Mouse (Mus musculus) urinary bladder, postnatal 14 days (tissue): ENCODE data around the gene Gm17660.
"Not testable (repeated sequence)": the region's sequence is repeated elsewhere in the genome, so short reads cannot be mapped to it uniquely, and the experiment has no call there.

ENCODE experiments used
- DNase-seq: peaks from one replicate; pipeline ENCODE4 v3.0.0; 2021; ENCODE audit warnings: low spot score

The Gm17660 gene

GRCm38 (mm10) chr5:104042906-104043305 is 34.5 kb downstream of the Gm17660 start:
- DNase-seq, result no peak

- DNase-seq, result peak; percentile 58
Observed at GRCm38 (mm10) chr5:104039154-104039932, 38.1 kb downstream of the Gm17660 start.

GRCm38 (mm10) chr5:104036686-104037085 is 40.7 kb downstream of the Gm17660 start:
- no peak for DNase-seq

GRCm38 (mm10) chr5:104035824-104036223 is 41.6 kb downstream of the Gm17660 start:
- no peak for DNase-seq

GRCm38 (mm10) chr5:104035066-104035465 is 42.3 kb downstream of the Gm17660 start:
- DNase-seq, result no peak

- no peak for DNase-seq
Observed at GRCm38 (mm10) chr5:104032434-104033097, 44.8 kb downstream of the Gm17660 start.

GRCm38 (mm10) chr5:104025245-104025854 is 52.1 kb downstream of the Gm17660 start:
- DNase-seq, result no peak

GRCm38 (mm10) chr5:104024762-104025161 is 52.6 kb downstream of the Gm17660 start:
- DNase-seq, result no peak

GRCm38 (mm10) chr5:104024193-104024592 is 53.2 kb downstream of the Gm17660 start:
- not testable (repeated sequence) for DNase-seq

- DNase-seq, result no peak
Observed at GRCm38 (mm10) chr5:104023289-104024020, 54.0 kb downstream of the Gm17660 start.

GRCm38 (mm10) chr5:104022558-104022957 is 54.9 kb downstream of the Gm17660 start:
- no peak for DNase-seq

- DNase-seq, result peak; percentile 93
Observed at GRCm38 (mm10) chr5:104021597-104022378, 55.6 kb downstream of the Gm17660 start, which contains the start of gene Hsd17b11. Hsd17b11 (minus strand) TSS chr5:104021919.
